Mouse (Mus musculus): ENCODE measurements at regions not wholly inside any gene's neighbourhood (a gene's known extent, or its start where the extent isn't known, plus 50 kb on each side); places are given as distances from the start of the nearest gene placed in this dataset.
"Not testable (repeated sequence)": the region's sequence is repeated elsewhere in the genome, so short reads cannot be mapped to it uniquely, and the experiment has no call there.

DNA sequence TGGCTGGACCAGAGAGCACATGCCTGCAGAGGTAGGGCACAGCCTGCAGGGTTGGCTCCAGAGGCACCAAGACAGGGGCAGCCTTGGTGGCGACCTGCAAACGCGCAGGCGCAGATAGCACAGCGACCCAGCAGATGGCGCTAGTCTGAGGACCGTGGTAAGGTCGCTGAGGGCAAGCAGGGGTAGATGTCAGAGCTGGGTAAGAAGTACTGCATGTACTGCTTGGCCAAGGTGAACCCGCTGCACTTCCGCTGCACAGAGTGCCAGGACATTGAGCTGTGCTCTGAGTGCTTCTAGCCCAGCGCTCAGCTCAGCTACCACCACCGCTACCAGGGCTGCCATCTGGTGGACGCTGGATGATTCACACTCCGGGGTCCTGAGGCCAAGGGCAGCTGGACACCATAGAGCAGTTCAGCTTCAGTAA, 68.3 kb downstream of the Hsp90b1 start:
- DNase-seq (ENCODE audit: low read depth, low spot score): peak; percentile 45

DNA sequence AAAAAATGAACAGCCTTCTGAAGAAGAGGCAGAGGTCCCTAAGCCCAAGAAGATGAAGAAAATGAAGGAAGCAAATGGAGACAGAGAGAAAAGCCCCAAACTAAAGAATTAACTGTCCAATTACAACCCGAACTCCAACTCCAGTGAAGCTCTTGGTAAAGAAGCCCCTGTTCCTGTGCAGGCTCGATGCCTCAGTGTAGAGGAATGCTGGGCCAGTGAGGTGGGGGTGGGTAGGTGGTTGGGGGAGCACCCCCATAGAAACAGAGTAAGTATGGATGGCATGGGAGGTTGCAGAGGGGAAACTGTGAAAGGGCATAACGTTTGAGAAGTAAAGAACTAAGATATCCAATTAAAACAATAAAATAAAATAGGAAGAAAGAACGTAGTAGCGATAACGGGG, 68.8 kb downstream of the Hsp90b1 start:
- not testable (repeated sequence) for DNase-seq (ENCODE audit: low read depth, low spot score)

DNA sequence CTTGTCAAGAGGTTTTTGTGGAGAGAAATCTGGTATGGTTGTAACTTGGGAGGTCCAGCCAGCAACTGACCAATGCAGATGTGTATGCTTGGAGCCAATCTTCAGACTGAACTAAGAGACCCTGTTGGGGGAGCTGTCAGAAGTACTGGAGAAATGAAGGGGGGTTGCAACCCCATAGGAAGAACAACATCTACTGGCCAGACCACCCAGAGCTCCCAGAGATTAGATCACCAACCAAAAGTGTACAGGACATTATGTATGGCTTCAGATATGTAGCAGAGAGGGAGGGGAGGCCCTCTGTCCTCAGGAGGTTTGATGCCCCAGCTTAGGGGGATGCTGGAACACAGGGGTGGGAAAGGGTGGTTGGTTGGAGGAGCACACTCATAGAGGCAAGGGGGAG, 78.6 kb downstream of the Hsp90b1 start:
- DNase-seq (ENCODE audit: low read depth, low spot score): not testable (repeated sequence)

DNA sequence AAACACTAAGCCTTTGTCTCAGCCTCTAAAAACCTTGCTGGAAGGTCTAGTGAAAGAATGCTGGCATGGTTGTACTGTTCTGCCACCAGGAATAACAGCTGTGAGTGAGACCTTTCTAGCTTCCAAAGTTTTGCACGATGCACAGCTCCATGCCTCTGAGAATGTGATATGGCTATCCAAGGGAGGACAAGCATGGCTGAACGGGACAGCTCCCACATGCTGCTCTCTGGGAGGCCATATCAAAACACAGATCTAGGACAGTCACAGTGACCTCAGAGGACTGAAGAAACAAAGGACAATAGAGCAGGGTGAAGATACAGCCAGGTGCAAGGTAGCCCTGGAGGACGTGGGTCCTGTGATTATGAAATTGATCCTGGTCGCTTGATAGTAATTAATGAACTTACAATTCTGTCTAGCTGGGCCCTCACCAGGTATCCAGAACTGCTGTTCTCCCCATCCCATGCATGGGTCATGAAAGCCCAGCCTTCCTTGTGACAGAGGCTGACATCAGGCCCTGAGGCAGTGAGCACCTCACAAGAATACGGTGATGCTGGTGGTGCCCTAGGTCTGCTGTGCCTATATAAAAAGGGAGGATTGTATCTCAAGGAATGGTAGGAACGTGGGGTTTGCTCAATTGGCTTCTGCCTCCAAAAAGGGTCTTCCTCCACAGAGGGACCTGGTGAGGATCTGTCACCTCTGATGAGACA, 87.2 kb downstream of the Hsp90b1 start:
- DNase-seq (ENCODE audit: low read depth, low spot score): not testable (repeated sequence)

DNA sequence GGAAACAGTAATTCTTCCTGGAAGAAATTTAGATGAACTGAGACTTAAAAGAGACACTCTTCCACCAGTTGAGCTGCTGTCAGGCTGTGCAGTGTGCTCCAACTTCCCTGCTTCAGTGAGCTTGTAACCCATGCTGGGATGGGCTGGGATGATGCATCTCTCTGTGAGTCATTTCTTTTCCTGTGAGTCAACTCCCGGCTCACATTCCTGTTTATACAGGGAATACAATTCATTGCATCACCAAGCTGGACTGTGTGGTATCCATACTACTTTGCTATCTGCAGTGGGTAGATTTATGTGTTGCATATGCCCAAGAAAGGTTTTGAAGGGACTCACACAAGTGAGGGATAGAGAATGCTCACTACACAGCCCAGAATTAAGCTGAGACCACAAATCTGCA, 93.0 kb downstream of the Hsp90b1 start:
- DNase-seq (ENCODE audit: low read depth, low spot score): peak; percentile 6

DNA sequence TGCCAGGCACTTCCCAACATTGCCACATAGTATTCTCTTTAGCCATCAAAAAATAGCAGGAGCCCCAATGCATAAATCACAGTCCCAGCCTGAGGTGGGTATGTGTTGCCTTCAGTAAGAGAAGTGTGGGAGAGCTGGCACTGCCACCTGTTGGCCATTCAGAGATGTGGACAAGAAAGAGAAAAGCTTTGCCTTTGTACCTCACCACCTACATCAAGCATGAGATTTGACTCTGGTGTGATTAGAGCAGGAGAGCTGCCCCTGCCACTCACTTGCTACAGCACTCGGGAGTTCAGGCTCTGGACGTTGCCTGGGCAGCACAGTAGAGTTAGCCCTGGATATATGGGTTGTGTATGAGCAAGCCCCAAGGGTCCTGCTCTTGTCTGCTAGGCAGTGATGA, 95.3 kb downstream of the Hsp90b1 start:
- DNase-seq (ENCODE audit: low read depth, low spot score): not testable (repeated sequence)

DNA sequence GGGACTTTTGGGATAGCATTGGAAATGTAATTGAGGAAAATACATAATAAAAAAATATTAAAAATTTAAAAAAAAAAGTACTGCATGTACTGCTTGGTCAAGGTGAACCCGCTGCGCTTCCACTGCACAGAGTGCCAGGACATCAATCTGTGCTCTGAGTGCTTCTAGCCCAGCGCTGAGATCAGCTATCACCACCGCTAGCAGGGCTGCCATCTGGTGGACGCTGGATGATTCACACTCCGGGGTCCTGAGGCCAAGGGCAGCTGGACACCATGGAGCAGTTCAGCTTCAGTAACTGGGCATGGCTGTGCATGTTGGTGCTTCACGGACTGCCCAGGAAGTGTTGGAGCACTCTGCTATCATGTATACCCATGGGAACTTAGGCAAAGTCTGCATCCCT, 102.1 kb upstream of the Syn3 start:
- DNase-seq (ENCODE audit: low read depth, low spot score): not testable (repeated sequence)

DNA sequence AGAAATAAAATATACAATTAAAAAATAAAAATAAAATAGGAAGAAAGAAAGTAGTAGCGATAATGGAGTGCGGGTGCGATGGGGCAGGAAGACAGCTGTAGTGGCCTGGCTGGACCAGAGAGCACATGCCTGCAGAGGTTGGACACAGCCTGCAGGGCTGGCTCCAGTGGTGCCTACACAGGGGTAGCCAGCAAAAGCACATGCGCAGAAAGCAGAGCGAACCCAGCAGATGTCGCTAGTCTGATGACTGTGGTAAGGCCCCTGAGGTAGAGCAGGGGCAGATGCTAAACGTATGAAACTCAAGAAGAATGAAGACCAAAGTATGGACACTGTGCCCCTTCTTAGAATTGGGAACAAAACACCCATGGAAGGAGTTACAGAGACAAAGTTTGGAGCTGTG, 101.3 kb upstream of the Syn3 start:
- DNase-seq (ENCODE audit: low read depth, low spot score): not testable (repeated sequence)

DNA sequence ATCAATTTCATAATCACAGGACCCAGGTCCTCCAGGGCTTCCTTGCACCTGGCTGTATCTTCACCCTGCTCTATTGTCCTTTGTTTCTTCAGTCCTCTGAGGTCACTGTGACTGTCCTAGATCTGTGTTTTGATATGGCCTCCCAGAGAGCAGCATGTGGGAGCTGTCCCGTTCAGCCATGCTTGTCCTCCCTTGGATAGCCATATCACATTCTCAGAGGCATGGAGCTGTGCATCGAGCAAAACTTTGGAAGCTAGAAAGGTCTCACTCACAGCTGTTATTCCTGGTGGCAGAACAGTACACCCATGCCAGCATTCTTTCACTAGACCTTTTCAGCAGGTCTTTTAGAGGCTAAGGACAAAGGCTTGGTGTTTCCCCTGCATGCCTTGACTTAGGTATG, 91.5 kb upstream of the Syn3 start:
- DNase-seq (ENCODE audit: low read depth, low spot score): not testable (repeated sequence)

DNA sequence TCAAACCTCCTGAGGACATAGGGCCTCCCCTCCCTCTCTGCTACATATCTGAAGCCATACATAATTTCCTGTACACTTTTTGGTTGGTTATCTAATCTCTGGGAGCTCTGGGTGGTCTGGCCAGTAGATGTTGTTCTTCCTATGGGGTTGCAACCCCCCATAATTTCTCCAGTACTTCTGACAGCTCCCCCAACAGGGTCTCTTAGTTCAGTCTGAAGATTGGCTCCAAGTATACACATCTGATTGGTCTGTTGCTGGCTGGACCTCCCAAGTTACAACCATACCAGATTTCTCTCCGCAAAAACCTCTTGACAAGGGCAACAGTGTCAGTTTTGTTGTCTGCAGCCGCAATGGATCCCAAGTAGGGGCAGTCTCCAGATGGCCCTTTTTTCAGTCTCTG, 68.2 kb upstream of the Syn3 start:
- not testable (repeated sequence) for DNase-seq (ENCODE audit: low read depth, low spot score)

DNA sequence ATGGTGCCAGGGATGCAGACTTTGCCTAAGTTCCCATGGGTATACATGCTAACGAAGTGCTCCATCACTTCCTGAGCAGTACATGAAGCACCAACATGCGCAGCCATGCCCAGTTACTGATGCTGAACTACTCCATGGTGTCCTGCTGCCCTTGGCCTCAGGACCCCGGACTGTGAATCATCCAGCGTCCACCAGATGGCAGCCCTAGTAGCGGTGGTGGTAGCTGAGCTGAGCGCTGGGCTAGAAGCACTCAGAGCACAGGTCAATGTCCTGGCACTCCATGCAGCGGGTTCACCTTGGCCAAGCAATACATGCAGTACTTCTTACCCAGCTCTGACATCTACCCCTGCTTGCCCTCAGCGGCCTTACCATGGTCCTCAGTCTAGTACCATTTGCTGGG, 57.1 kb upstream of the Syn3 start:
- no peak for DNase-seq (ENCODE audit: low read depth, low spot score)
